Mouse (Mus musculus) telencephalon, adult 2 months (tissue): ENCODE measurements around the gene Pax4.

Source experiments
- DNase-seq: peaks from one replicate; pipeline ENCODE4 v3.0.0-alpha.2; 2011; ENCODE audit warnings: low read depth, low spot score

The Pax4 gene

GRCm38 (mm10) chr6:28449253-28449652 is at the start of gene Pax4:
Gene Pax4, minus strand, starts transcription at chr6:28449353.
- DNase-seq = no peak

GRCm38 (mm10) chr6:28497837-28498236 is 48.7 kb upstream of the Pax4 start:
- DNase-seq = no peak

- no peak for DNase-seq
Observed at GRCm38 (mm10) chr6:28491198-28491597, 42.0 kb upstream of the Pax4 start.

GRCm38 (mm10) chr6:28490612-28491011 is 41.5 kb upstream of the Pax4 start:
- DNase-seq = no peak

- DNase-seq = no peak
Observed at GRCm38 (mm10) chr6:28488204-28488851, 39.2 kb upstream of the Pax4 start.

GRCm38 (mm10) chr6:28486905-28487304 is 37.8 kb upstream of the Pax4 start:
- DNase-seq = peak; percentile 26

- DNase-seq = peak; percentile 26
Observed at GRCm38 (mm10) chr6:28486471-28486870, 37.3 kb upstream of the Pax4 start.

- no peak for DNase-seq
Observed at GRCm38 (mm10) chr6:28486008-28486407, 36.9 kb upstream of the Pax4 start.

GRCm38 (mm10) chr6:28482711-28483315 is 33.7 kb upstream of the Pax4 start:
- DNase-seq = no peak

- no peak for DNase-seq
Observed at GRCm38 (mm10) chr6:28480752-28481492, 31.8 kb upstream of the Pax4 start.

GRCm38 (mm10) chr6:28479865-28480751 is 31.0 kb upstream of the Pax4 start:
- DNase-seq = peak; percentile 100

- DNase-seq = no peak
Observed at GRCm38 (mm10) chr6:28474839-28475238, 25.7 kb upstream of the Pax4 start, which contains the start of gene Snd1. Gene Snd1, plus strand, starts transcription at chr6:28475139.

GRCm38 (mm10) chr6:28474211-28474610 is 25.1 kb upstream of the Pax4 start:
- DNase-seq = no peak

GRCm38 (mm10) chr6:28471284-28472035 is 22.3 kb upstream of the Pax4 start:
- DNase-seq = no peak

- DNase-seq = no peak
Observed at GRCm38 (mm10) chr6:28470621-28471020, 21.5 kb upstream of the Pax4 start.

GRCm38 (mm10) chr6:28470017-28470602 is 21.0 kb upstream of the Pax4 start:
- DNase-seq = no peak

GRCm38 (mm10) chr6:28464630-28465029 is 15.5 kb upstream of the Pax4 start:
- no peak for DNase-seq

GRCm38 (mm10) chr6:28460534-28460933 is 11.4 kb upstream of the Pax4 start:
- DNase-seq = no peak

- no peak for DNase-seq
Observed at GRCm38 (mm10) chr6:28459221-28459668, 10.1 kb upstream of the Pax4 start.

GRCm38 (mm10) chr6:28450977-28451376 is 1.8 kb upstream of the Pax4 start:
- DNase-seq = no peak
